ENCODE assay signal across 28 mouse cellular contexts in genomic region chr7:128279750-128280149, GRCm38 (mm10). TPM values are rescaled to one million over a fixed set of nuclear protein-coding genes. Genes with fewer than 3 reads are reported as not detected.
"Had no signal": no experiment of that assay in that cellular context is flagged by ENCODE, and none has a peak within 500 bp of the region (broad histone marks: within the 10 kb centered on the region; RNA-seq: fewer than 3 reads in every experiment).

No protein-coding gene starts in this region.

- H3K9ac ChIP-seq: limb, embryonic 12.5 days; limb, embryonic 15.5 days; liver, embryonic 15.5 days; lung, embryonic 14.5 days; midbrain, embryonic 12.5 days; midbrain, embryonic 15.5 days; neural tube, embryonic 12.5 days; neural tube, embryonic 15.5 days had no signal

- H3K9me3 ChIP-seq: limb, embryonic 12.5 days; limb, embryonic 15.5 days; liver, embryonic 15.5 days; midbrain, embryonic 12.5 days; midbrain, embryonic 15.5 days; neural tube, embryonic 12.5 days; neural tube, embryonic 15.5 days had no signal

- ATAC-seq: lung, postnatal 0 days; midbrain, embryonic 15.5 days had no signal

- H3K4me3 ChIP-seq: layer of hippocampus, adult 2 months; limb, embryonic 12.5 days; limb, embryonic 15.5 days; liver, embryonic 15.5 days; midbrain, embryonic 12.5 days; midbrain, embryonic 15.5 days; neural tube, embryonic 12.5 days; neural tube, embryonic 15.5 days had no signal

- DNase-seq: kidney, adult 2 months; kidney, postnatal 25 days; layer of hippocampus, adult 9-11 months; left cerebral cortex, postnatal 4 days; lung, embryonic 14.5 days; right cerebral cortex, adult 18-20 months; right cerebral cortex, postnatal 14 days; right cerebral cortex, postnatal 4 days; thymus, adult 2 months; thymus, postnatal 14 days; thymus, postnatal 4 days had no signal

- H3K27me3 ChIP-seq: limb, embryonic 12.5 days; limb, embryonic 15.5 days; liver, embryonic 15.5 days; midbrain, embryonic 15.5 days; neural tube, embryonic 12.5 days; neural tube, embryonic 15.5 days had no signal

- H3K4me2 ChIP-seq: limb, embryonic 12.5 days; limb, embryonic 15.5 days; liver, embryonic 15.5 days; lung, embryonic 14.5 days; midbrain, embryonic 12.5 days; midbrain, embryonic 15.5 days; neural tube, embryonic 12.5 days; neural tube, embryonic 15.5 days had no signal

- H3K27ac ChIP-seq: kidney, postnatal 0 days; layer of hippocampus, adult 2 months; limb, embryonic 12.5 days; limb, embryonic 15.5 days; liver, embryonic 15.5 days; macrophage; midbrain, embryonic 12.5 days; midbrain, embryonic 15.5 days; neural tube, embryonic 12.5 days; neural tube, embryonic 15.5 days had no signal

RNA-seq across cellular contexts. Expression of gene Slc5a2, which starts 14.3 kb away (rescaled TPM):
- total RNA-seq: layer of hippocampus, adult 2 months; layer of hippocampus, postnatal 25 days; left cerebral cortex, adult 18-20 months; left cerebral cortex, postnatal 14 days; left cerebral cortex, postnatal 4 days; megakaryocyte, adult 5-6 weeks had no signal
- polyA plus RNA-seq: intestine, embryonic 14.5 days; large intestine, adult 2 months; limb, embryonic 12.5 days; limb, embryonic 15.5 days; midbrain, embryonic 12.5 days; neural tube, embryonic 12.5 days had no signal
